Mouse (Mus musculus) small intestine, adult 2 months (tissue): Measurements from ENCODE around the gene Prl. TPM values are rescaled to one million over a fixed set of nuclear protein-coding genes. Genes with fewer than 3 reads are reported as not detected.
"Not testable (repeated sequence)": the region's sequence is repeated elsewhere in the genome, so short reads cannot be mapped to it uniquely, and the experiment has no call there.

ENCODE experiments used
- H3K27ac ChIP-seq: fragments of 200-500 bp; 2 replicates; pipeline ENCODE4 v1.5.1; 2012; ENCODE audit warnings: low read depth, low read length, control low read depth, inconsistent platforms; ENCODE audit not compliant: insufficient read depth
- H3K27me3 ChIP-seq: fragments of 200-500 bp; 2 replicates; pipeline ENCODE4 v1.6.1; 2012; ENCODE audit warnings: mild to moderate bottlenecking, moderate library complexity, low read length, inconsistent platforms; ENCODE audit not compliant: control insufficient read depth, insufficient read depth
- H3K36me3 ChIP-seq: fragments of 200-500 bp; 2 replicates; pipeline ENCODE4 v1.6.1; 2012; ENCODE audit warnings: mild to moderate bottlenecking, low read length, control low read depth, inconsistent platforms; ENCODE audit not compliant: control insufficient read depth, insufficient read depth
- H3K4me1 ChIP-seq: fragments of 200-500 bp; 2 replicates; pipeline ENCODE4 v1.6.1; 2012; ENCODE audit warnings: low read length, inconsistent platforms, mixed read lengths; ENCODE audit not compliant: control insufficient read depth, insufficient read depth, insufficient read length
- H3K4me3 ChIP-seq: fragments of 200-500 bp; 2 replicates; pipeline ENCODE4 v1.5.1; 2012; ENCODE audit warnings: low read depth, mild to moderate bottlenecking, control low read depth, inconsistent platforms, low read length, moderate library complexity
- CTCF ChIP-seq: fragments of 200-500 bp; IDR thresholded peaks from 2 replicates; pipeline ENCODE4 v1.5.1; 2012; ENCODE audit warnings: low read depth, mild to moderate bottlenecking, control low read depth, inconsistent platforms, low read length, moderate library complexity, mixed read lengths; ENCODE audit not compliant: insufficient replicate concordance, insufficient read length; ENCODE audit errors: extremely low read depth
- POLR2A ChIP-seq: fragments of 200-500 bp; IDR thresholded peaks from 2 replicates; pipeline ENCODE4 v1.6.1; 2012; ENCODE audit warnings: low read depth, mild to moderate bottlenecking, control low read depth, inconsistent platforms, low read length, moderate library complexity
- WGBS: fragments of 180-500 bp; shearing (Covaris S2); methylation state at CpG from one replicate; pipeline ENCODE4 v1.1.7; 2018; 5-methylcytosine and 5-hydroxymethylcytosine counted together
- polyA plus RNA-seq: library from polyadenylated mRNA; depleted of rRNA; stranded (reverse); fragments of >200 nt; gene quantifications from 2 replicates; pipeline ENCODE4 v1.2.3, GENCODE M21; 2012; rRNA removed

Prl gene
- polyA plus RNA-seq, 1 experiment = not detected

DNA sequence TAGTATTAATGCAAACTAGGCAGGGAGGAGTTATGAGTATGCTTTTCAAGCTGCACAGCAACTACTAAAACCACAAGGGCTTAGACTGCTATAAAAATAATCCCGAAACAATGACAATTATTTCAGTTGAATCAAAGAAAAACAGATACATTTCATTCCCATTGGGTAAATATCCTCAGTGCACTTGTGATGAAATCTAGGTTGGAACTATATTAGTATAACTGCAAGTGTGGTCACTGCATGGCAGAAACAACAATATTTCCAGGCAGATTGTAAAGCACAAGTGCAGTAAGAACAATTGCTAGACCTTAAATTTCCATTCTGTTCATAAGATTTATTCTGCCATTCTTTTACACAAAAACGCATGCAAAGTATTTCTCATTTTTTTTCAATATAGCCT is 15.2 kb upstream of the Prl start:
- no peak for TF ChIP-seq CTCF
- no peak for TF ChIP-seq POLR2A
- 79% methylated on average over 2 of the region's 2 CpGs for WGBS

DNA sequence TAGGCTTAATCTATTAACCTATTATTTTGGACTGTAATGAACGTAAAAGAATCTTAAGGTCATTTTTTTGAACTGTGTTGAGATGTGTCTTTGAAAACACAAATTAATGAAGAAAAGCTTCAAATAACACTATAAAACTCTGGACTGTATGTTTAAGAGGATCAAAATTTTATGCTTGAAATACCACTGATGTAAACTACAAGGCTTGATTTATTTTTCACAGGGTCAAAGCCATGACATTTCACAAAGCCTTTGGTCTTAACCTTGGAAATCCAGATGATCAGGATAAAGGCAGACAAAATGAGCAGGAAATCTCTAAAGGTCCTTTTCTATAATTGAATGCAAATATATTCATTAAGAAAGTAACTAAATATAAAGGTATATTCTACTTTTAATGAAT is 14.0 kb upstream of the Prl start:
- TF ChIP-seq CTCF (no peak), POLR2A (no peak)
- Histone ChIP-seq H3K4me1 (no peaks in the 10 kb centered on the region), H3K4me3 (no peak overlapping the region), H3K36me3 (no peaks in the 10 kb centered on the region), H3K27me3 (no peaks in the 10 kb centered on the region), H3K27ac (no peak overlapping the region)
- 87% methylated on average over 1 of the region's 1 CpGs for WGBS

More for the DNA sequence above, 15.2 kb upstream of the Prl start:
- Histone ChIP-seq H3K27me3 (no peaks in the 10 kb centered on the region), H3K4me3 (no peak overlapping the region), H3K36me3 (no peaks in the 10 kb centered on the region), H3K4me1 (no peaks in the 10 kb centered on the region), H3K27ac (no peak overlapping the region)

DNA sequence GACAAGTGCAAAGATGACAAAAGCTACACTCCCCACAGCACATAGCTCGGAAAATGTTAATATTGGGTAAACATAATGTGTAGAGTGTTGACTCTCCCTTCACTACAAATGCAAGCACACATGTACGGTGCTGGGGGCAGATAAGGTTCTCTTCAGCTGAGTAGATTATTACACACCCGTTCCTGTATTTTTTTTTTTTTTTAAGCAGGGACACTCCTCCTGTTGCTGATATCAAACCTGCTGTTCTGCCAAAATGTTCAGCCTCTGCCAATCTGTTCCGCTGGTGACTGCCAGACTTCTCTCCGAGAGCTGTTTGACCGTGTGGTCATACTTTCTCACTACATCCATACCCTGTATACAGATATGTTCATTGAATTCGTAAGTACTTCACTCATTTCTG is 1.8 kb downstream of the Prl start:
- Histone ChIP-seq H3K27me3 (no peaks in the 10 kb centered on the region), H3K4me1 (no peaks in the 10 kb centered on the region), H3K4me3 (no peak overlapping the region), H3K27ac (no peak overlapping the region), H3K36me3 (no peaks in the 10 kb centered on the region)
- no peak for TF ChIP-seq CTCF
- no peak for TF ChIP-seq POLR2A
- 73% methylated on average over 7 of the region's 7 CpGs for WGBS

DNA sequence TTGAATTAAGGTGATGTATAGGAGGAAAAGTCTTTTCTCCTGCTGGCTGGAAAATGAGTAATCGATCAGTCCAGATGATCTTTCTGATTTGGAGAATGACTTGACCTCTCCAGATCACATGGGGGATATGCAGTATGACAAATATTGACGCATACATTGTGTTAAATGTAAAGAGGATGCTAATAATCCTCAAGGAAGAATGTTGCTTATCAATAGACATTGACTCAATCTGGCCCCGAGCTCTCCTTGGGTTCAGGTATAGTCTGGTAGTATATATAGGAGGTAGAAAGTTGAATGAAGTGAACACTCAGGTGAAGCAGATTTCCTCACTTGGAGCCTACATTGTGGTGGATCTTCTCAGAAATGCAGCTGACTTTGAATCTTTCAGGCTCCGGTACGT is 36.5 kb downstream of the Prl start, which contains the start of gene Prl3d1:
TSS of gene Prl3d1 (plus strand) at position 301 of the 400 bp plus-strand sequence.
- H3K4me1 ChIP-seq, H3K27ac ChIP-seq, H3K4me3 ChIP-seq, H3K27me3 ChIP-seq, H3K36me3 ChIP-seq: not testable (repeated sequence)
- 82% methylated on average over 5 of the region's 5 CpGs for WGBS

Other genes starting within 250 kb of the Prl start
- gene Prl3d1, start 36.6 kb downstream of the Prl start, polyA plus RNA-seq = not detected in 2 replicates
- not detected in 2 replicates for gene Prl3d2, start 64.1 kb downstream of the Prl start, polyA plus RNA-seq
- gene Prl3d3, start 99.2 kb downstream of the Prl start, polyA plus RNA-seq = not detected in 2 replicates
- gene Prl3c1, start 139.1 kb downstream of the Prl start, polyA plus RNA-seq = not detected in 2 replicates
- not detected in 2 replicates for gene Prl3b1, start 184.3 kb downstream of the Prl start, polyA plus RNA-seq
- gene Prl3a1, start 201.9 kb downstream of the Prl start, polyA plus RNA-seq = not detected in 2 replicates